Mouse (Mus musculus) midbrain, embryonic 12.5 days (tissue): ENCODE results near the gene Adgrl2. TPM values are rescaled to one million over a fixed set of nuclear protein-coding genes. Genes with fewer than 3 reads are reported as not detected.

Experiments
- ATAC-seq: fragments of 200-750 bp; cut with Nextera tagmentation; 2 replicates; pipeline ENCODE4 v1.8.0; 2017; ENCODE audit warnings: low read depth, moderate TSS enrichment, moderate library complexity; ENCODE audit not compliant: low FRiP score
- H3K27ac ChIP-seq: fragments of 300-500 bp; sonication (generic); replicated peaks from 2 replicates; pipeline ENCODE4 v1.5.1; 2016; ENCODE audit warnings: mild to moderate bottlenecking
- H3K27me3 ChIP-seq: fragments of 300-500 bp; sonication (generic); 2 replicates; pipeline ENCODE4 v1.6.1; 2016; ENCODE audit warnings: mild to moderate bottlenecking
- H3K36me3 ChIP-seq: fragments of 300-500 bp; sonication (generic); 2 replicates; pipeline ENCODE4 v1.6.1; 2016
- H3K4me1 ChIP-seq: fragments of 300-500 bp; sonication (generic); 2 replicates; pipeline ENCODE4 v1.6.1; 2016
- H3K4me2 ChIP-seq: fragments of 300-500 bp; sonication (generic); replicated peaks from 2 replicates; pipeline ENCODE4 v1.6.1; 2016; ENCODE audit warnings: mild to moderate bottlenecking, moderate library complexity
- H3K4me3 ChIP-seq: fragments of 300-500 bp; sonication (generic); 2 replicates; pipeline ENCODE4 v1.5.1; 2016; ENCODE audit warnings: mild to moderate bottlenecking
- H3K9ac ChIP-seq: fragments of 300-500 bp; sonication (generic); replicated peaks from 2 replicates; pipeline ENCODE4 v1.6.1; 2016; ENCODE audit warnings: mild to moderate bottlenecking, moderate library complexity
- H3K9me3 ChIP-seq: fragments of 300-500 bp; sonication (generic); 2 replicates; pipeline ENCODE4 v1.6.1; 2016; ENCODE audit warnings: mild to moderate bottlenecking
- WGBS: fragments of 180-500 bp; shearing (Covaris S2); methylation state at CpG from one replicate; pipeline ENCODE4 v1.1.7; 2016; 5-methylcytosine and 5-hydroxymethylcytosine counted together
- polyA plus RNA-seq: library from polyadenylated mRNA; unstranded; fragments of >200 nt; fragmentation: Nextera tagmentation; extraction: Ambion mirVana; gene quantifications from 2 replicates; pipeline ENCODE4 v1.2.1, GENCODE M21; 2016

The Adgrl2 gene
- polyA plus RNA-seq, 1 experiment from 2014 or later = 152 TPM

- peaks cover 47% of the 10 kb centered on the region for H3K36me3 ChIP-seq
- no peak overlapping the region for H3K27ac ChIP-seq
- 84% methylated on average over 12 of the region's 12 CpGs for WGBS
- H3K4me3 ChIP-seq = no peak overlapping the region
- no peaks in the 10 kb centered on the region for H3K27me3 ChIP-seq
- H3K9ac ChIP-seq = no peak overlapping the region
- no peak for ATAC-seq
- no peak overlapping the region for H3K4me2 ChIP-seq
- peaks cover 20% of the 10 kb centered on the region for H3K4me1 ChIP-seq
- no peaks in the 10 kb centered on the region for H3K9me3 ChIP-seq
These were observed 155.2 kb downstream of the Adgrl2 start for GRCm38 (mm10) chr3:148835136-148835535.

GRCm38 (mm10) chr3:148833070-148833769, 157.1 kb downstream of the Adgrl2 start:
- Histone ChIP-seq H3K9me3 (no peaks in the 10 kb centered on the region), H3K4me3 (no peak overlapping the region), H3K27ac (no peak overlapping the region), H3K27me3 (no peaks in the 10 kb centered on the region), H3K36me3 (peaks cover 56% of the 10 kb centered on the region), H3K4me1 (peaks cover 2% of the 10 kb centered on the region), H3K4me2 (no peak overlapping the region), H3K9ac (no peak overlapping the region)
- ATAC-seq = no peak
- 94% methylated on average over 20 of the region's 20 CpGs for WGBS

GRCm38 (mm10) chr3:148832001-148832400, 158.4 kb downstream of the Adgrl2 start:
- Histone ChIP-seq H3K4me1 (no peaks in the 10 kb centered on the region), H3K4me2 (no peak overlapping the region), H3K36me3 (peaks cover 49% of the 10 kb centered on the region), H3K4me3 (no peak overlapping the region), H3K27me3 (no peaks in the 10 kb centered on the region), H3K27ac (peak overlapping the region; percentile 10; the same call in 1 of the 2 replicates), H3K9ac (no peak overlapping the region), H3K9me3 (no peaks in the 10 kb centered on the region)
- WGBS = 73% methylated on average over 4 of the region's 4 CpGs
- peak; percentile 45; the same call in 1 of the 2 replicates for ATAC-seq

GRCm38 (mm10) chr3:148828519-148828918, 161.8 kb downstream of the Adgrl2 start:
- no peak for ATAC-seq
- 89% methylated on average over 10 of the region's 10 CpGs for WGBS

GRCm38 (mm10) chr3:148823551-148823950, 166.8 kb downstream of the Adgrl2 start:
- H3K9me3 ChIP-seq = no peaks in the 10 kb centered on the region
- no peak overlapping the region for H3K9ac ChIP-seq
- no peak overlapping the region for H3K4me3 ChIP-seq
- ATAC-seq = no peak
- H3K4me1 ChIP-seq = no peaks in the 10 kb centered on the region
- H3K27ac ChIP-seq = no peak overlapping the region
- no peak overlapping the region for H3K4me2 ChIP-seq
- H3K36me3 ChIP-seq = peaks cover 84% of the 10 kb centered on the region
- WGBS = 96% methylated on average over 13 of the region's 13 CpGs
- H3K27me3 ChIP-seq = no peaks in the 10 kb centered on the region

More at GRCm38 (mm10) chr3:148828519-148828918, 161.8 kb downstream of the Adgrl2 start:
- Histone ChIP-seq H3K4me1 (no peaks in the 10 kb centered on the region), H3K9ac (no peak overlapping the region), H3K4me3 (no peak overlapping the region), H3K36me3 (peaks cover 48% of the 10 kb centered on the region), H3K27ac (no peak overlapping the region), H3K9me3 (no peaks in the 10 kb centered on the region), H3K4me2 (no peak overlapping the region), H3K27me3 (no peaks in the 10 kb centered on the region)

GRCm38 (mm10) chr3:148821632-148822031, 168.7 kb downstream of the Adgrl2 start:
- Histone ChIP-seq H3K9me3 (no peaks in the 10 kb centered on the region), H3K4me1 (no peaks in the 10 kb centered on the region), H3K27ac (no peak overlapping the region), H3K27me3 (no peaks in the 10 kb centered on the region), H3K4me2 (no peak overlapping the region), H3K36me3 (peaks cover 98% of the 10 kb centered on the region), H3K9ac (no peak overlapping the region), H3K4me3 (no peak overlapping the region)
- 88% methylated on average over 6 of the region's 6 CpGs for WGBS
- ATAC-seq = no peak

GRCm38 (mm10) chr3:148819323-148820046, 170.9 kb downstream of the Adgrl2 start:
- Histone ChIP-seq H3K4me1 (no peaks in the 10 kb centered on the region), H3K4me2 (no peak overlapping the region), H3K36me3 (peaks cover 90% of the 10 kb centered on the region), H3K27ac (no peak overlapping the region), H3K9me3 (no peaks in the 10 kb centered on the region), H3K4me3 (no peak overlapping the region), H3K27me3 (no peaks in the 10 kb centered on the region), H3K9ac (no peak overlapping the region)
- ATAC-seq = 0 out of 2 replicates have a peak, but pooled peaks have one; percentile 16
- 87% methylated on average over 33 of the region's 33 CpGs for WGBS

GRCm38 (mm10) chr3:148818414-148819105, 171.8 kb downstream of the Adgrl2 start:
- Histone ChIP-seq H3K4me2 (no peak overlapping the region), H3K27me3 (no peaks in the 10 kb centered on the region), H3K27ac (no peak overlapping the region), H3K4me3 (no peak overlapping the region), H3K9ac (no peak overlapping the region), H3K9me3 (no peaks in the 10 kb centered on the region), H3K4me1 (no peaks in the 10 kb centered on the region), H3K36me3 (peaks cover 84% of the 10 kb centered on the region)
- ATAC-seq = no peak
- WGBS = 96% methylated on average over 6 of the region's 6 CpGs

GRCm38 (mm10) chr3:148817491-148817890, 172.9 kb downstream of the Adgrl2 start:
- Histone ChIP-seq H3K4me2 (no peak overlapping the region), H3K9ac (no peak overlapping the region), H3K27ac (no peak overlapping the region), H3K36me3 (peaks cover 73% of the 10 kb centered on the region), H3K27me3 (no peaks in the 10 kb centered on the region), H3K9me3 (no peaks in the 10 kb centered on the region), H3K4me3 (no peak overlapping the region), H3K4me1 (no peaks in the 10 kb centered on the region)
- WGBS = 96% methylated on average over 25 of the region's 25 CpGs
- ATAC-seq = no peak

- no peaks in the 10 kb centered on the region for H3K9me3 ChIP-seq
- peaks cover 29% of the 10 kb centered on the region for H3K36me3 ChIP-seq
- H3K9ac ChIP-seq = no peak overlapping the region
- no peaks in the 10 kb centered on the region for H3K27me3 ChIP-seq
- H3K4me1 ChIP-seq = no peaks in the 10 kb centered on the region
- no peak for ATAC-seq
- H3K27ac ChIP-seq = no peak overlapping the region
- WGBS = 79% methylated on average over 6 of the region's 6 CpGs
- no peak overlapping the region for H3K4me3 ChIP-seq
- H3K4me2 ChIP-seq = no peak overlapping the region
These were observed 177.2 kb downstream of the Adgrl2 start for GRCm38 (mm10) chr3:148813121-148813520.

GRCm38 (mm10) chr3:148812059-148812458, 178.3 kb downstream of the Adgrl2 start:
- Histone ChIP-seq H3K9me3 (no peaks in the 10 kb centered on the region), H3K4me2 (no peak overlapping the region), H3K9ac (no peak overlapping the region), H3K4me1 (no peaks in the 10 kb centered on the region), H3K27ac (no peak overlapping the region), H3K27me3 (no peaks in the 10 kb centered on the region), H3K36me3 (peaks cover 19% of the 10 kb centered on the region), H3K4me3 (no peak overlapping the region)
- 41% methylated on average over 1 of the region's 1 CpGs for WGBS
- no peak for ATAC-seq

GRCm38 (mm10) chr3:148806977-148807376, 183.4 kb downstream of the Adgrl2 start:
- no peaks in the 10 kb centered on the region for H3K4me1 ChIP-seq
- H3K9me3 ChIP-seq = no peaks in the 10 kb centered on the region
- no peak for ATAC-seq
- WGBS = 85% methylated on average over 9 of the region's 9 CpGs
- no peak overlapping the region for H3K9ac ChIP-seq
- H3K4me2 ChIP-seq = no peak overlapping the region
- no peak overlapping the region for H3K27ac ChIP-seq
- H3K36me3 ChIP-seq = no peaks in the 10 kb centered on the region
- H3K27me3 ChIP-seq = no peaks in the 10 kb centered on the region
- no peak overlapping the region for H3K4me3 ChIP-seq
